Mouse (Mus musculus) CH12.LX (cell line): ENCODE data around the gene Plekhh3. TPM values are rescaled to one million over a fixed set of nuclear protein-coding genes. Genes with fewer than 3 reads are reported as not detected.

Source experiments
- DNase-seq: peaks from one replicate; pipeline ENCODE4 v3.0.0-alpha.2; 2013; ENCODE audit errors: extremely low read depth
- H3K27ac ChIP-seq: 2 replicates; pipeline ENCODE4 v1.5.1; 2012; ENCODE audit warnings: low read depth, mild to moderate bottlenecking, control low read depth, moderate library complexity; ENCODE audit not compliant: insufficient read depth
- H3K27me3 ChIP-seq: replicated peaks from 2 replicates; pipeline ENCODE3; 2012; ENCODE audit warnings: inconsistent platforms
- H3K36me3 ChIP-seq, 2 experiments: replicated peaks in 1 of 2; 2 replicates each; pipeline versions ENCODE3 to v1.6.1; 2012; ENCODE audit warnings: inconsistent platforms in 1 of 2, low read length in 1 of 2, mild to moderate bottlenecking in 1 of 2, mixed read lengths in 1 of 2, moderate library complexity in 1 of 2; ENCODE audit not compliant: control insufficient read depth in 1 of 2, insufficient read depth in 1 of 2
- H3K4me1 ChIP-seq, 2 experiments: 2 replicates each; pipeline ENCODE4 v1.6.1; 2012; ENCODE audit warnings: inconsistent platforms in 1 of 2, moderate library complexity in 1 of 2; ENCODE audit not compliant: insufficient read depth in 2 of 2, control insufficient read depth in 1 of 2
- H3K4me2 ChIP-seq: 2 replicates; pipeline ENCODE4 v1.6.1; 2012; ENCODE audit warnings: low read depth, mild to moderate bottlenecking, control low read depth; ENCODE audit not compliant: poor library complexity, insufficient read depth, severe bottlenecking
- H3K4me3 ChIP-seq, 3 experiments: fragments of 150-350 bp in 1 of 3; sonication (generic) in 1 of 3; replicated peaks in 1 of 3; 2 replicates each; pipeline versions ENCODE3 to v1.5.1; 2011 to 2012; ENCODE audit warnings: low read depth in 2 of 3, low read length in 2 of 3, mild to moderate bottlenecking in 2 of 3, moderate library complexity in 2 of 3, control low read depth in 1 of 3, improper control_type of control experiment in 1 of 3, inconsistent platforms in 1 of 3, mixed read lengths in 1 of 3; ENCODE audit not compliant: poor library complexity in 1 of 3
- H3K79me2 ChIP-seq: replicated peaks from 2 replicates; pipeline ENCODE4 v1.6.1; 2012; ENCODE audit warnings: mild to moderate bottlenecking, moderate library complexity; ENCODE audit not compliant: control insufficient read depth, poor library complexity, insufficient read depth, severe bottlenecking; ENCODE audit errors: extremely low read depth
- H3K9ac ChIP-seq: 2 replicates; pipeline ENCODE4 v1.6.1; 2012; ENCODE audit warnings: low read depth, mild to moderate bottlenecking, control low read depth, moderate library complexity; ENCODE audit not compliant: insufficient read depth
- H3K9me3 ChIP-seq: replicated peaks from 2 replicates; pipeline ENCODE3; 2012; ENCODE audit warnings: low read length, inconsistent platforms, mixed read lengths
- BHLHE40 ChIP-seq: IDR thresholded peaks from 2 replicates; pipeline ENCODE4 v1.6.1; 2011; ENCODE audit warnings: mild to moderate bottlenecking, low read depth, low read length, improper control_type of control experiment
- CHD2 ChIP-seq: IDR thresholded peaks from 2 replicates; pipeline ENCODE4 v1.6.1; 2011; ENCODE audit warnings: low read length, improper control_type of control experiment
- CTCF ChIP-seq, 2 experiments: IDR thresholded peaks in 1 of 2; conservative IDR thresholded peaks in 1 of 2; 2 replicates each; pipeline ENCODE4 v1.5.1; 2011 to 2012; ENCODE audit warnings: low read depth in 2 of 2, low read length in 2 of 2, improper control_type of control experiment in 1 of 2, inconsistent platforms in 1 of 2, mild to moderate bottlenecking in 1 of 2, moderate library complexity in 1 of 2
- E2F4 ChIP-seq: IDR thresholded peaks from 2 replicates; pipeline ENCODE4 v1.6.1; 2011; ENCODE audit warnings: low read depth, low read length, improper control_type of control experiment; ENCODE audit not compliant: insufficient replicate concordance
- EP300 ChIP-seq: IDR thresholded peaks from 2 replicates; pipeline ENCODE4 v1.6.1; 2011; ENCODE audit warnings: low read length, improper control_type of control experiment
- ETS1 ChIP-seq: conservative IDR thresholded peaks from 2 replicates; pipeline ENCODE4 v1.6.1; 2012; ENCODE audit warnings: low read depth, mild to moderate bottlenecking, inconsistent platforms, low read length, improper control_type of control experiment, moderate library complexity
- GABPA ChIP-seq: IDR thresholded peaks from 2 replicates; pipeline ENCODE4 v1.6.1; 2012; ENCODE audit warnings: low read depth, low read length, improper control_type of control experiment, inconsistent platforms; ENCODE audit not compliant: insufficient replicate concordance
- KAT2A ChIP-seq: IDR thresholded peaks from 2 replicates; pipeline ENCODE4 v1.6.1; 2012; ENCODE audit warnings: low read length, improper control_type of control experiment, inconsistent platforms; ENCODE audit not compliant: insufficient replicate concordance
- MAFK ChIP-seq: IDR thresholded peaks from 2 replicates; pipeline ENCODE4 v1.6.1; 2011; ENCODE audit warnings: low read length, improper control_type of control experiment; ENCODE audit not compliant: insufficient replicate concordance
- MAZ ChIP-seq: IDR thresholded peaks from 2 replicates; pipeline ENCODE4 v1.6.1; 2012; ENCODE audit warnings: low read depth, mild to moderate bottlenecking, inconsistent platforms, low read length, improper control_type of control experiment, moderate library complexity
- NELFE ChIP-seq: IDR thresholded peaks from 2 replicates; pipeline ENCODE4 v1.6.1; 2011; ENCODE audit warnings: low read depth, low read length, improper control_type of control experiment
- RAD21 ChIP-seq: IDR thresholded peaks from 2 replicates; pipeline ENCODE4 v1.6.1; 2011; ENCODE audit warnings: low read depth, mild to moderate bottlenecking, low read length, improper control_type of control experiment, moderate library complexity
- TBP ChIP-seq: conservative IDR thresholded peaks from 2 replicates; pipeline ENCODE4 v1.6.1; 2011; ENCODE audit warnings: low read depth, low read length, improper control_type of control experiment
- UBTF ChIP-seq: IDR thresholded peaks from 2 replicates; pipeline ENCODE4 v1.6.1; 2012; ENCODE audit warnings: low read depth, mild to moderate bottlenecking, inconsistent platforms, low read length, improper control_type of control experiment, moderate library complexity
- ZMIZ1 ChIP-seq: IDR thresholded peaks from 2 replicates; pipeline ENCODE4 v1.6.1; 2012; ENCODE audit warnings: low read depth, mild to moderate bottlenecking, inconsistent platforms, low read length, improper control_type of control experiment
- ZNF384 ChIP-seq: IDR thresholded peaks from 2 replicates; pipeline ENCODE4 v1.6.1; 2012; ENCODE audit warnings: low read depth, low read length, improper control_type of control experiment, inconsistent platforms
- dilution Hi-C: fragments of 300-500 bp; cut with MboI; formaldehyde crosslinking; loops from 2 replicates; pipeline ENCODE4 v1.14.3; 2020; ENCODE audit warnings: low sequenced_read_pairs; ENCODE audit not compliant: extremely low pct_unique_long_range_greater_than_20kb, extremely low pct_ligation_motif_present
- in situ Hi-C: fragments of 300-500 bp; cut with MboI; formaldehyde crosslinking; loops from 3 replicates; pipeline ENCODE4 v1.14.3; 2019; ENCODE audit warnings: low sequenced_read_pairs, low pct_ligation_motif_present, low pct_unique_long_range_greater_than_20kb, mixed read lengths
- polyA plus RNA-seq: library from polyadenylated mRNA; unstranded; fragments of >175 nt; gene quantifications from 2 replicates; pipeline ENCODE4 v1.2.1, GENCODE M21; 2012; ENCODE audit warnings: low read depth; ENCODE audit not compliant: insufficient read length
- total RNA-seq, 2 experiments: library from RNA; depleted of rRNA; stranded (reverse); fragments of 300-350 nt in 1 of 2; fragments of >200 nt in 1 of 2; gene quantifications; 2 replicates each; pipeline ENCODE4 v1.2.3; 2012 to 2014

Plekhh3 gene
- total and polyA plus RNA-seq, 3 experiments: 2.9 to 20.3 (median 5.0) TPM

DNA sequence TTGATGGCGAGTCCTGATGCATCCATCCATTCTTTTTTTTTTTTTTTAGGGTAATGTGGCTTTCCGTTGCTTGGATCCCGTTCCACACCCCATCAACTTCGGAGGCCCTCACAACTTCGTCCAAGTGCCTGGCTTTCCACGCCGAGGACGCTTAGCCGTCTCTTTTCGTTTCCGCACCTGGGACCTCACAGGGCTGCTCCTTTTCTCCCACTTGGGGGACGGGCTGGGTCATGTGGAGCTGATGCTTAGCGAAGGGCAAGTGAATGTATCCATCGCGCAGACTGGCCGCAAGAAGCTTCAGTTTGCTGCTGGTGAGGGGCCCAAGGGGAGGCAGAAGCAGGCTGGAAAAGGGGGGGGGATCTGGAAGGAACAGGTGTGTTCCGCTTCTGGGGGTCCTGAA is 9.1 kb upstream of the Plekhh3 start:
- Histone ChIP-seq H3K36me3 (peaks cover 48 to 75% of the 10 kb centered on the region in 2 experiments), H3K9ac (no peak overlapping the region), H3K79me2 (peaks cover 12% of the 10 kb centered on the region), H3K27me3 (no peaks in the 10 kb centered on the region), H3K4me1 (peaks cover 7 to 42% of the 10 kb centered on the region in 2 experiments), H3K4me2 (no peak overlapping the region), H3K27ac (no peak overlapping the region), H3K4me3 (no peak overlapping the region), H3K9me3 (no peaks in the 10 kb centered on the region)
- dilution Hi-C loops: no loop called here
- no peak for DNase-seq
- in situ Hi-C loops: loop anchor here (5.0 kb wide), 1 partner anchor 98 kb away; the partner anchor contains the start of gene Coasy
- TF ChIP-seq NELFE (no peak), GABPA (no peak), CHD2 (no peak), KAT2A (no peak), CTCF (conservative IDR thresholded peaks at IDR 0.05 in 1 of 2, IDR thresholded peaks at IDR 0.05 in 1 of 2; ENCODE audit: low read depth in 2 of 2, low read length in 2 of 2) (no peak), ETS1 (no peak), MAZ (no peak), E2F4 (no peak), ZNF384 (no peak), RAD21 (no peak), ZMIZ1 (no peak), MAFK (no peak), BHLHE40 (no peak), UBTF (no peak)

DNA sequence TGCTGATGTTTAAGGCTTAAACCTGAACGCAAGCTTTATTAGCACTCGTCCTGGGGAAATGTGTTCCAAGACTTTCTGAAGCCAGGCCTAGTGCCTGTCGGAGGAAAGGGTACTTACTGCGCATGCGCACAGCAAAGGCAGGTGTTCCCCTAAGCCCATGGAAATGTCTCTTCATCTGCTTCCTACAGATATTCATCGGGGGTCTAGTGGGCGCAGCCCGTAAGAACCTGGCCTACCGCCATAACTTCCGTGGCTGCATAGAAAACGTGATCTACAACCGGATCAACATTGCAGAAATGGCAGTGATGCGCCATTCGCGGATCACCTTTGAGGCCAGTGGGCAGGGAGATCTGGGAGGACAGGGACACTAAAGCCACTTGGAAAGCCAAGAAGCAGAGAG is 8.2 kb upstream of the Plekhh3 start:
- TF ChIP-seq E2F4: no peak
- TF ChIP-seq TBP: no peak
- no peak for TF ChIP-seq ZNF384
- TF ChIP-seq NELFE: no peak
- TF ChIP-seq KAT2A: no peak
- TF ChIP-seq EP300: no peak
- H3K4me3 ChIP-seq: no peak overlapping the region
- peaks cover 7 to 47% of the 10 kb centered on the region in 2 experiments for H3K4me1 ChIP-seq
- peaks cover 12% of the 10 kb centered on the region for H3K79me2 ChIP-seq
- in situ Hi-C loops: no loop called here
- DNase-seq: no peak
- H3K27ac ChIP-seq: no peak overlapping the region; the same call in 1 of the 2 replicates
- H3K9ac ChIP-seq: no peak overlapping the region
- H3K4me2 ChIP-seq: peak overlapping the region; percentile 91; the same call in 1 of the 2 replicates
- H3K36me3 ChIP-seq: peaks cover 39 to 65% of the 10 kb centered on the region in 2 experiments
- dilution Hi-C loops: no loop called here
- no peaks in the 10 kb centered on the region for H3K9me3 ChIP-seq
- no peaks in the 10 kb centered on the region for H3K27me3 ChIP-seq
